Comparison of ENCODE assay signal across 11 mouse cellular contexts in genomic region chr7:34131118-34131517, GRCm38 (mm10). TPM values are rescaled to one million over a fixed set of nuclear protein-coding genes. Genes with fewer than 3 reads are reported as not detected.
DNase-seq lines count a peak whose midpoint lies in the region; ATAC-seq and TF ChIP-seq lines count a peak whose summit lies in the region.
"Had no signal": no experiment of that assay in that cellular context is flagged by ENCODE, and none has a peak within 500 bp of the region (broad histone marks: within the 10 kb centered on the region; RNA-seq: fewer than 3 reads in every experiment).

No protein-coding gene starts in this region.

- TF ChIP-seq POLR2A in limb, embryonic 14.5 days (IDR thresholded peaks at IDR 0.05; ENCODE audit: borderline replicate concordance, extremely low read depth, insufficient read depth, insufficient read length): no peak

- H3K27me3 ChIP-seq in forebrain, embryonic 10.5 days (ENCODE audit: poor library complexity, severe bottlenecking): no peaks in the 10 kb centered on the region
- no peaks in the 10 kb centered on the region for H3K27me3 ChIP-seq in forebrain, embryonic 16.5 days (replicated peaks; ENCODE audit: control insufficient read depth, insufficient read depth, low read length)
- H3K27me3 ChIP-seq in forebrain, embryonic 12.5 days: no peaks in the 10 kb centered on the region
- no peaks in the 10 kb centered on the region for H3K27me3 ChIP-seq in limb, embryonic 14.5 days (ENCODE audit: control insufficient read depth, insufficient read depth, low read length)

- ATAC-seq in forebrain, embryonic 16.5 days: no peak
- no peak for ATAC-seq in forebrain, embryonic 12.5 days (ENCODE audit: low FRiP score)
- no peak for ATAC-seq in limb, embryonic 14.5 days (ENCODE audit: low FRiP score, low read depth)

- H3K36me3 ChIP-seq in forebrain, embryonic 10.5 days (replicated peaks): peaks cover 36% of the 10 kb centered on the region
- H3K36me3 ChIP-seq in forebrain, embryonic 16.5 days (ENCODE audit: control insufficient read depth, insufficient read depth): no peaks in the 10 kb centered on the region
- peaks cover 18% of the 10 kb centered on the region; the same call in 1 of the 2 replicates for H3K36me3 ChIP-seq in forebrain, embryonic 12.5 days (replicated peaks)
- H3K36me3 ChIP-seq in limb, embryonic 14.5 days (ENCODE audit: control insufficient read depth, insufficient read depth, low read length): peaks cover 8% of the 10 kb centered on the region

- no peak overlapping the region for H3K4me2 ChIP-seq in forebrain, embryonic 16.5 days (ENCODE audit: low read length)
- H3K4me2 ChIP-seq in forebrain, embryonic 12.5 days: 0 out of 2 replicates have a peak overlapping the region, but pooled peaks have one; percentile 70
- H3K4me2 ChIP-seq in limb, embryonic 14.5 days (replicated peaks; ENCODE audit: low read depth, low read length, severe bottlenecking): peak overlapping the region; percentile 59

- H3K9ac ChIP-seq in forebrain, embryonic 16.5 days (replicated peaks; ENCODE audit: low read depth, low read length): no peak overlapping the region
- no peak overlapping the region for H3K9ac ChIP-seq in forebrain, embryonic 12.5 days
- no peak overlapping the region for H3K9ac ChIP-seq in limb, embryonic 14.5 days (ENCODE audit: low read depth, low read length, severe bottlenecking)

- H3K4me1 ChIP-seq in forebrain, embryonic 10.5 days: peaks cover 37% of the 10 kb centered on the region
- H3K4me1 ChIP-seq in forebrain, embryonic 16.5 days (replicated peaks; ENCODE audit: control insufficient read depth, insufficient read depth, low read length): peaks cover 19% of the 10 kb centered on the region
- H3K4me1 ChIP-seq in forebrain, embryonic 12.5 days: peaks cover 28% of the 10 kb centered on the region
- H3K4me1 ChIP-seq in limb, embryonic 14.5 days (ENCODE audit: control insufficient read depth, insufficient read depth, low read length): peaks cover 10% of the 10 kb centered on the region

- no peak for DNase-seq in forebrain, embryonic 10.5 days (ENCODE audit: extremely low spot score, low spot score)
- DNase-seq in 3T3-L1 (ENCODE audit: low read depth, low spot score): peak; percentile 87
- no peak for DNase-seq in limb, embryonic 14.5 days (ENCODE audit: low spot score)
- DNase-seq in layer of hippocampus, adult 11-12 months (ENCODE audit: low spot score): no peak
- DNase-seq in left cerebral cortex, adult 8-10 months (ENCODE audit: low spot score in 2 of 2): no peak
- DNase-seq in cerebellum, adult 18-20 months: no peak
- DNase-seq: kidney, postnatal 36 days; thymus, postnatal 4 days had no signal

- H3K9me3 ChIP-seq in forebrain, embryonic 10.5 days: peaks cover 18% of the 10 kb centered on the region; the same call in 1 of the 2 replicates
- peaks cover 4% of the 10 kb centered on the region; the same call in 1 of the 2 replicates for H3K9me3 ChIP-seq in forebrain, embryonic 16.5 days (ENCODE audit: control insufficient read depth, low read length)
- 0 out of 2 replicates have a peak, but pooled peaks cover 8% of the 10 kb centered on the region for H3K9me3 ChIP-seq in forebrain, embryonic 12.5 days
- H3K9me3 ChIP-seq in limb, embryonic 14.5 days (ENCODE audit: control insufficient read depth, low read length): 0 out of 2 replicates have a peak, but pooled peaks cover 8% of the 10 kb centered on the region

- no peak overlapping the region for H3K27ac ChIP-seq in forebrain, embryonic 10.5 days
- no peak overlapping the region for H3K27ac ChIP-seq in forebrain, embryonic 16.5 days (ENCODE audit: low read length)
- H3K27ac ChIP-seq in forebrain, embryonic 12.5 days: no peak overlapping the region
- H3K27ac ChIP-seq in limb, embryonic 14.5 days (replicated peaks; ENCODE audit: low read depth, low read length): no peak overlapping the region

- WGBS in forebrain, embryonic 10.5 days: 84% methylated on average over 3 of the region's 3 CpGs
- 73% methylated on average over 3 of the region's 3 CpGs for WGBS in forebrain, embryonic 16.5 days
- 81% methylated on average over 3 of the region's 3 CpGs for WGBS in forebrain, embryonic 12.5 days
- 53% methylated on average over 3 of the region's 3 CpGs for WGBS in limb, embryonic 14.5 days

- peak overlapping the region; percentile 79; the same call in 1 of the 2 replicates for H3K4me3 ChIP-seq in forebrain, embryonic 10.5 days
- no peak overlapping the region for H3K4me3 ChIP-seq in forebrain, embryonic 16.5 days (replicated peaks; ENCODE audit: low read length)
- peak overlapping the region; percentile 83; the same call in 1 of the 2 replicates for H3K4me3 ChIP-seq in forebrain, embryonic 12.5 days (replicated peaks)
- H3K4me3 ChIP-seq in limb, embryonic 14.5 days (replicated peaks; ENCODE audit: low read length): no peak overlapping the region

RNA-seq across cellular contexts. Expression of gene Wtip, which starts 1.9 kb away (rescaled TPM):
- 4.5 and 5.4 TPM in 2 replicates for polyA plus RNA-seq in forebrain, embryonic 10.5 days (2016; fragmentation: Nextera tagmentation; extraction: Ambion mirVana)
- polyA plus RNA-seq in forebrain, embryonic 16.5 days (2015; fragmentation: Nextera tagmentation; extraction: Ambion mirVana): 2.1 and 4.5 TPM in 2 replicates
- polyA plus RNA-seq in forebrain, embryonic 12.5 days (2016; fragmentation: Nextera tagmentation; extraction: Ambion mirVana): 3.8 and 4.4 TPM in 2 replicates
- polyA plus RNA-seq in limb, embryonic 14.5 days (2012; rRNA removed): 62.4 and 77.4 TPM in 2 replicates
- 8.6 and 10.8 TPM in 2 replicates for polyA plus RNA-seq in limb, embryonic 14.5 days (2014; fragmentation: Nextera tagmentation; extraction: Ambion mirVana)
- 10 to 100 TPM; 10.8 to 14.8 (median 13.5) TPM for total RNA-seq in left cerebral cortex, adult 8-10 months (2022)

RNA-seq across cellular contexts. Expression of gene Scgb1b30, which starts 35.9 kb away (rescaled TPM):
- polyA plus RNA-seq in forebrain, embryonic 10.5 days (2016; fragmentation: Nextera tagmentation; extraction: Ambion mirVana): not detected in 2 replicates
- not detected in 2 replicates for polyA plus RNA-seq in forebrain, embryonic 16.5 days (2015; fragmentation: Nextera tagmentation; extraction: Ambion mirVana)
- polyA plus RNA-seq in forebrain, embryonic 12.5 days (2016; fragmentation: Nextera tagmentation; extraction: Ambion mirVana): not detected in 2 replicates
- polyA plus RNA-seq in limb, embryonic 14.5 days (2012; rRNA removed): not detected in 2 replicates
- not detected in 2 replicates for polyA plus RNA-seq in limb, embryonic 14.5 days (2014; fragmentation: Nextera tagmentation; extraction: Ambion mirVana)
- total RNA-seq in left cerebral cortex, adult 8-10 months (2022): not detected
- polyA plus RNA-seq: liver, embryonic 16.5 days had no signal

RNA-seq across cellular contexts. Expression of gene Uba2, which starts 38.3 kb away (rescaled TPM):
- 296 and 309 TPM in 2 replicates for polyA plus RNA-seq in forebrain, embryonic 10.5 days (2016; fragmentation: Nextera tagmentation; extraction: Ambion mirVana)
- polyA plus RNA-seq in forebrain, embryonic 16.5 days (2015; fragmentation: Nextera tagmentation; extraction: Ambion mirVana): 197 and 220 TPM in 2 replicates
- polyA plus RNA-seq in forebrain, embryonic 12.5 days (2016; fragmentation: Nextera tagmentation; extraction: Ambion mirVana): 251 and 253 TPM in 2 replicates
- 132 and 147 TPM in 2 replicates for polyA plus RNA-seq in limb, embryonic 14.5 days (2012; rRNA removed)
- polyA plus RNA-seq in limb, embryonic 14.5 days (2014; fragmentation: Nextera tagmentation; extraction: Ambion mirVana): 182 and 195 TPM in 2 replicates
- 10 to 100 TPM; 87.0 to 89.6 (median 87.7) TPM for total RNA-seq in left cerebral cortex, adult 8-10 months (2022)

Comparison
In these comparisons a context has a peak if more than half of its experiments do, and no peak if none do; other contexts are left out.
1. H3K4me3 ChIP-seq: peak in forebrain, embryonic 10.5 days (single experiment) and forebrain, embryonic 12.5 days (single experiment); none in forebrain, embryonic 16.5 days (single experiment) and limb, embryonic 14.5 days (single experiment).